Mouse (Mus musculus): ENCODE measurements around the gene Mlana. TPM values are rescaled to one million over a fixed set of nuclear protein-coding genes. Genes with fewer than 3 reads are reported as not detected.

Gene Mlana
- polyA plus RNA-seq, 1 experiment, result not detected

DNA sequence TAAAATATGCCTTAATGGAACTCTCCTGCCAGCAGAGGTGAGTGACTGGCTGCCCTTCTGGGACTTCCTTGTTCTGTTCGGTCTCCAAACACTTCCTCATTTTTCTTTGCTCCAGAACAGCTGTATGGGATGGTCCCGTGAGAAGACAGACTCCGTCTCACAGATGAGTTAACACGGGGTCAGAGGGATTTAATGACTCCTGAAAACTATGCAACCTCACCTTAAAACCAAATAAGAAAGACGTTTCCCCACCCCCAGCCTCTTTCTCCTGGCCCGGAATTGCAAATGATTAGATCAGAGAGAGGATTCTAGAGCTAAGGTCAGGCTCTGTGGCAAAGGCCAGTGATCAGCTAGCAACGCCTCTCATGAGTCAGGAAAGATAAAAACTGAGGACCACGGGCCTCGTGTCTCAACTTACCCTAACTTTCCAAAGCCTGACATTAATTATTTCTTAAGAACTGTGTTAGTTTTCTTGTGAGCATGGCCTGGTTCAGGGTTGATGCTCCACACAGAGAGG, 22.0 kb upstream of the Mlana start:
- peak; percentile 93 for DNase-seq (ENCODE audit: low read depth)

DNA sequence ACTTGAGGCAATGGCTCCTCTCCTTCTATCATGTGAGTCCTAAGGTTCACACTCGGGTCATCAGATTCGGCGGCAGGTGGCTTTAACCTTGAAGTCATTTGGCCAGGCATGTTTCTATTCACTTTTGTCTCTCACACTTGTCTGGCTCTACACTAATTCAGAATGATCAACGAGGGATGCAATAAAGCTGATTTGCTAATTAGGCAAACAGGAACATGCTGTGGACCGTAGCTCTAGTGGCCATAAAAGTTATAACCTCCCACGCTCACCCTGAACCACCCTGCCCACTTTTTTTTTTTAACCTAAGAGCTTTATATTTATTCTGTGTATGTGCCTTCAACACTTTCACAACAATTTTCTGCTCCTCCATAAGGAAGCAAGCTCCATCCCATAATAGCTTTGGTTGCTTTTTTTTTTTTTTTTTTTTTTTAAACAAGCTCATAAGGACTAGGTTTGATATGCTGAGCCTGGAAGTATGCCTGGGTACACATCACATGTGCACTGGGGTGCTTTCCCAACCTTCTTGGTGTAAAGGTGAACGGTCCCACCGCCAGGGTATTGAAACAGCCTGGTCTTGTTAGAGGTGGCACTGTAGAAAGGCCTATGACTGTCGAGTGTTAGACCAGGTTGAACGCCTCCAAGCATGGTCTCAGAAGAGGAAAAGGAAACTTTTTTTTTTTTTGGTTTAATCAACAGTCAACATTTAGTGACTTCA, 21.0 kb upstream of the Mlana start:
- DNase-seq (ENCODE audit: low read depth), result peak; percentile 97

DNA sequence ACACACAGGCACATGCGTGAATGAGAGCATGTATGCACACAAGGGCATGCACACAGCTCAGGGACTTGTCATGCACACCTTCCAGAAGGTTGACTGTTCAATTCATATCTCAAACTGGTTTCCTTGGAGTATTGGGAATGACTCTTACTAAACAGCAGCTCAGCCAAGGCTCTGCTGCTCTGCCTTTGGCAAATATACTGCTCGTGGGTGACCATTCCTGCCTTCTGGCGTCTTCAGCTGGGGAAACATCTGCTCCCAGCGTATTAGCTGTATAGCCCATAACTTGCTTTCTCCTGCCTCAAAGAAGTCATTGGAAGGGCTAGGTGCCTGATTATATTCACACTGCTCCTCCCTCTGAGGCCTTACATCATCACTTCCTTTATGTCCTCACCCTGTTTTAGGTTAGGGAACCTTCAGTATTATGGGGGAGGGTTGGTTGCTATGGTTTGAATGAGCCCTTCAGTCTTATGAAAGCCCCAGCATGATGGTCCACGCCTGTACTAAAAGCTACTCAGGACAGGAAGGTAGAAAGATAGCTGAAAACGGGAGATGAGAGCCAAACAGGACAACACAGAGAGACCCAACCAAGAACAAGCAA, 19.3 kb upstream of the Mlana start:
- no peak for DNase-seq (ENCODE audit: low read depth)

DNA sequence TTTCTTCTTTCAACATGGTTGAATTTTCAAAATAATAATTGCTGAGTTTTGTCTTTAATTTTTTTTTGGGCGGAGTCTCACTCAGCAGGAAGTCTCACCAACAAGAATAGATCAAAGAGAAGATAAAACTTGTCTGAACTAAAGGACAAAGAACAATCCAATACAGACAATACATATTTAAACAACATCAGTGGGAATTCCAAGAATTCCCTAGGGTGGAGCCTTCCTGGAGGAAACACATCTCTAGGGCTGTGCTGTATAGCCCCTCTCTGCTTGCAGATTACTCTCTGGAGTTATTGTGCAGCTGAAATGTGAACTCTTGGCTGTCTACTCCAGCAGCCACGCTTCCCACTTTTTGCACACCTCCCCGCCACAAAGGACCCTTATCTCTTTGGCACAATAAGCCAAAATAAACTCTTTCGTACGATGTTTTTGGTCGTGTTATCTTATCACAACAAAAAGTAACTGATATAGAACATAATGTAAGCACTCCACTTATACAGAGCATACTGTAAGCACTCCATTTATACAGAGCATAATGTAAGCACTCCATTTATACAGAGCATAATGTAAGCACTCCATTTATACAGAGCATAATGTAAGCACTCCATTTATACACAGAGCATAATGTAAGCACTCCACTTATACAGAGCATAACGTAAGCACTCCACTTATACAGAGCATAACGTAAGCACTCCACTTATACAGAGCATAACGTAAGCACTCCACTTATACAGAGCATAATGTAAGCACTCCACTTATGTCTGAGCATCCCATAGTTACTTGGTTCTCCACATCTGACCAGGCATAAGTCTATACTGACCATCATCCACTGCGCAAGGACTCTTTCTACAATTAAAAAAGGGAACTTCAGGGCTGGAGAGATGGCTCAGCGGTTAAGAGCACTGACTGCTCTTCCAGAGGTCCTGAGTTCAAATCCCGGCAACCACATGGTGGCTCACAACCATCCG, 17.2 kb upstream of the Mlana start:
- no peak for DNase-seq (ENCODE audit: low read depth)

DNA sequence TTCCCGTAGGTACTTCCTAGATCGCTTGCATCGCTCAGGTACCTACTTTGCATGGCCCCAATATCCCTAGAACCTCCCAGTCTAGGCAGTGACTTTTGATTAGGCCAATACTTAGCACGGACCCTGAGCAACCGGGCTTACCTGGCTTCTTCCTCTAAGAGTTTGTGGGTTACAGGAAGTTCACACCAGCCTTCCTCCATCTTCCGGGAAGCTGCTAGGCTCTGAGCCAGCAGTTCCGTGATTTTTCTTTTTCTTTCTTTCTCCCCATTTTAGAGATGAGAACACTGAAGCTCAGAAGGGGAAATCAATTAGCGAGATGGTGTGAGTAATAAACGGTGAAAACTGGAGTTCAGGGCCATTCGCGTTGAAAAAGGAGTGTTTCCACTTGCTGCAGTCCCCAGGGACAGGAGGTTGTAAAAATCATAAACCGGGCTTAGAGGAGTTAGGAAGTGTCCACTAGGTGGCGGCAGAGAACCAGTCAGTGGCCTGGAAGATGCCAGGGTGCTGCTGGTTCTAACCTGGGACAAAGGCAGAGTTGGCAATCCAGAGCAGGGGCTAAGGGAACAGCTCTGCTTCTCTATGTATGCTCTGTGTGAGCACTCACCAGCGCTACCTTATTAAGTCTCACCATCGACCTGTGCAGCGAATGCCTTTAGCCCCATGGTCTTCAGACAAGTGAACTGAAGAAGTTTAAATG, 13.6 kb upstream of the Mlana start:
- no peak for DNase-seq (ENCODE audit: low read depth)

DNA sequence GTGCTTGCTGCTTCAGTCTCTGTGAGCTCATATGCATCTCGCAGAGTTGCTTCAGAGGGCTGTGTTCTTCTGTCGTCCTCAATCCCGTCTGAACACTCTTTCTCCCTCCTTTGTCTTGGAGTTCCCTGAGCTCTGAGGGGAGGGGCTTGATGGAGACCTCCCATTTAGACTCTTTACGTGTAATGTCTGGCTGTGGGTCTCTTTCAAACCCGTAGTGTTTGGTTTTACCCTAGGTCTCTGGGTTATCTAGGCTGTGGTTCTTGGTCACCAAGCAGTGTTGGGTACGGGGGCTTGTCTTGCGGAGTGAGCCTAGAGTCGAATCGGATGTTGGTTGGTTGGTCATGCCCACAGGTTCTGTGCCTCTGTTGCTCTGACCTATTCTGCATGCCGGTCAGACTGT, 2.6 kb upstream of the Mlana start:
- no peak for DNase-seq (ENCODE audit: low read depth)

DNA sequence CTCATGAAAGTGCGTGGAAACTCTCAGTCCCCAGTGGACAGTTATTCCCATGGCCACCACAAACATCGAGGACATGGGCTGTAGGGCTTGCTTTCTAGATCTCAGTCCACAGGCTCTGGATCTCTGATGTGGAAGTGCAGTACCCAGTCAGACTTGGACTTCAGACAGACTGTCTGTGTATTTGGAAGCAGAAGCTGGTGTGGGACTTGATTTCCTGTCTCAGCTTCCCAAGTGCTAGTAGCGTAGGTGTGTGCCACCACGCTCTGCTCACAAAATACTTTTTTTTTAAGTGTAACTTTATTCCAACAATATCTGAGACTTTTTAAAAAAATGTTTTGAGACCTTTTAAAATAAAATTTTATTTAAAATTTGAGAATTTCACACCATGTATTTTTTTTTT, 1.3 kb upstream of the Mlana start:
- no peak for DNase-seq (ENCODE audit: low read depth)

DNA sequence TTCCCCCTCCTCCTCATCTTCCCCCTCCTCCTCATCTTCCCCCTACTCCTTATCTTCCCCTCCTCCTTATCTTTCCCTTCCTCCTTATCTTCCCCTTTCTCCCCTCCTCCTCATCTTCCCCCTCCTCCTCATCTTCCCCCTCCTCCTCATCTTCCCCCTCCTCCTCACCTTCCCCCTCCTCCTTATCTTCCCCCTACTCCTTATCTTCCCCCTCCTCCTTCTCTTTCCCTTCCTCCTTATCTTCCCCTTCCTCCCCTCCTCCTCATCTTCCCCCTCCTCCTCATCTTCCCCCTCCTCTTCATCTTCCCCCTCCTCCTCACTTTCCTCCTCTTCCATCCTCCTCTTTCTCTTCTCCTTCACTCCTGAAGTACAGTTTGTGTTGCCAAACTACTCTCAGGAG, 784 bp upstream of the Mlana start:
- DNase-seq (ENCODE audit: low read depth), result no peak

DNA sequence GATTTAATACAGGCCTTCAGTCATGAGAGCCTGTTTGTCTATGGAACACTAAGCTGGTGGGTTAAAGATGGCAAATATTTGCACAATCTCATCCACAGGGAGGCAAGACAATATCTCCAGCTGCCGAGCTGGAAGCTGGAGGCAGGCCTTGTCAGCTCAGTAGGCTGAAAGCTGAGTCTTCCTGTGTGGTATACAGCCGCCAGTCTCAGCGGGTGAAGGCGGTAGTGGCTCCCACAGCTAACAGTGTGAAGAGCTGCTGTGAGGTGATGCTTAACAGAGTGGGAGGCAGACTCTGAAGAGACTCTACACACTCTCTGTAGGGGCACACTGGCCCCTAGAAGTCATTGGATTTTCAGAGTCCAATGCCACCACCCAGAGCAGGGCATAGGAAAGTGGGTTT, 4.1 kb downstream of the Mlana start:
- DNase-seq (ENCODE audit: low read depth), result no peak

DNA sequence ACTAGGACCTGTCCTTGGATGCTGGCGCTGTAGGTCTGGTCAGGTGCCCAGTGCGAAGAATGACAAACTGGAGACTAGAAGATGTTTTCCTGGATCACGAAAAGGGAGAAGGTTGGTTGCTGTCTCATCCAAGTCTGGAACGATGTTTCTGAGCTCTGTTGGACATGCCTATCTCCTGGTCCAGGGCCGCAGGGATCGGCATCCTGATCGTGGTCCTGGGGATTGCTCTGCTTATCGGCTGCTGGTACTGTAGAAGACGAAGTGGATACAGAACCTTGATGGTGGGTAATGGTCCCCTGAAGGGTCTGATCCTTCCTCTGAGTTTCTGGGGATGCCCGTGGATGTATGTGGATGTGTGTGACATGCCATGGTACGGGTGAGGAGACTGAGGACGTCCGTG, 6.8 kb downstream of the Mlana start:
- no peak for DNase-seq (ENCODE audit: low read depth)

DNA sequence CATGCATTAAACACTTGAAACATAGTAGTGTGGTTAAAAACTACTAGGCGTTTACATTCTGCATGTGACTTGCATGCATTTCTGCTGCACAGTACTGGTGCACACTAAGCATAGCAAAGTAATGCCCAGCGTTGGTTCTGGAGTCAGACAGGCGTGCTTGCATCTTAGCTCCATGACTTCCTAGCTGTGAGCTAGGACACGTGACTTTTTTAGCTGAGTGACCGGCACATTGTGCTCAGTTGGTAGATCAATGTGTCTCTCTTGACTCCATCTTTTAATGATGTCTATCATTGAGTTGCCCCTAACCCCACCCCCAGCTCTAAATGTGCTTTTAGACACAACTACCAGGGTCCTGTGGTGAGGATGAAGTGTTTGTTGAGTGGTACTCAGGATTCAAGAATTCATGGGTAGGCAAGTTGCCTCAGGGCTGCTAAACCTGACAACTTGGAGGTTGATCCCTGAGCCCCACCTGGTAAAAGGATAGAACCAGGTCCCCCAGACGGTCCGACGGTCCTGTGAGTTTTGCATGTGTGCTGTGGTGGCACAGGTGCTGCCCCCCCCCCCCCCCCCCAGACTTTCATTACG, 9.8 kb downstream of the Mlana start:
- DNase-seq (ENCODE audit: low read depth), result no peak

DNA sequence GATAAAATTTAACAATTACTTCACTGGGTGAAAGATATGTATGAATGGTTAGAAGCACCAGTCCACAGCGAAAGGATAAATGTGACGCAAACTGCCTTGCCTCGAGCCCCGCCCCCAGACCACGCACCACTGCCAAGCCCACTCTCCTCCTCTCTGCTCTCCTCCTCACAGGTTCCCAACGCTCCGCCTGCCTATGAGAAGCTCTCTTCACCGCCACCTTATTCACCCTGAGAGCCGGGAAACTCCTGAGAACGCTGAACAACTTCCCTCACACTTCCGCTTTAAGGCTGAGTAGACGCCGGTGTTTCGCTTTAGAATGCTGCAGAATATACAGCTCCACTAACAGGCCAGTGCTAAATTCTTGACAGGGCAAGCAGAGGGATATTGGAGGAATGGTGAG, 10.4 kb downstream of the Mlana start:
- DNase-seq (ENCODE audit: low read depth), result no peak

DNA sequence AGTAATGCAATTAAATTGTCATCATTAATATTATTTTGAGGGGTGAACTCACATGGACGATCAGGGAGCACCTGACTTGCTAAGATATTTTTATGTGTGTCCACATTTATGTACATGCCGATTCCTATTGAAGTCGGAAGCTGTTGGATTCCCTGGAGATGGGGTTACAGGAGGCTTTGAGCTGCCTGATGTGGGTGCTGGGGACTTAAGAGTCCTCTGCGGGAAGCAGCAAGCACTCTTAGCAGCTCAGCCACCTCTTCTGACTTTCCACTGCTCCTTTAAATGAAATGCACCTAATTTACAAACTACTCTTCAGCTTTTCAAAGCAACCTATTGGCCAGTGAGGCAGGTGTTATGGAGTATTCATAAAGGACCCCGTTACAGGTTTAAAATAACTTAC, 10.8 kb downstream of the Mlana start:
- no peak for DNase-seq (ENCODE audit: low read depth)

DNA sequence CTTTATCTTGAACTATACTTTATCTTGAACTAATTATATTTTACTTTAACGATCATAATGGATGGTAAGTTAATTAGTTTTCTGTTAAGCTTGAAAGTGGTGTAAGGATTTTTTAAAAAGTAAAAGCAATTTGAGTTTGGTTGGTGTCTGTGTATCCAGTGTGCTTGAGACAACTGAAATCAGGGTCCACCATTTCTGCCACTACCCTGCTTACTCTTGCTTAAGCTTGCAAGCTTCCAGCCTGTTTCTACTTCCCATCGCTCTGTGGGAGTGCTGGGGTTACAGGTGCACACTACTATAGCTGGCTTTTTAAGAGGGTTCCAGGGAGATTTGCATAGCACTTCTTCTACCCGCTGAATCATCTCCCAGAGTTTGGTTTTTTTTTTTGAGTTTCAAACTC, 11.8 kb downstream of the Mlana start:
- no peak for DNase-seq (ENCODE audit: low read depth)

DNA sequence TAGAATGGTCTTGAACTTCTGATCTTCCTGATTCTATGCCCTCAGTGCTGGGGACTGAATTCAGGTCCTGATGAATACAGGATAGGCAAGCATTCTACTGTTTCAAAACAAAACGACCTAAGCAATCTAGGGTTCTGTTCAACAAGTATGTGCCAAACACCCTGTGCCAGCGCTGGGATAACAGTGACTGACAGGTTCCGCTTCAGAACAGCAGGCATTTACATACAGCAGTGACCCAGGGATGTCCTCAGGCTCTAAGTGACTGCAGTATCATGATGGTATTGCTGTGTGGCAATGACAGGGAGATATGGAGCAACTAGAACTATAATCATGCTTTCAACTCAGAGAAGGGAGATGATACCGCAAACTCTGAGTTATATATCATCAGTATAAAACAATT, 15.8 kb downstream of the Mlana start:
- peak; percentile 75 for DNase-seq (ENCODE audit: low read depth)

DNA sequence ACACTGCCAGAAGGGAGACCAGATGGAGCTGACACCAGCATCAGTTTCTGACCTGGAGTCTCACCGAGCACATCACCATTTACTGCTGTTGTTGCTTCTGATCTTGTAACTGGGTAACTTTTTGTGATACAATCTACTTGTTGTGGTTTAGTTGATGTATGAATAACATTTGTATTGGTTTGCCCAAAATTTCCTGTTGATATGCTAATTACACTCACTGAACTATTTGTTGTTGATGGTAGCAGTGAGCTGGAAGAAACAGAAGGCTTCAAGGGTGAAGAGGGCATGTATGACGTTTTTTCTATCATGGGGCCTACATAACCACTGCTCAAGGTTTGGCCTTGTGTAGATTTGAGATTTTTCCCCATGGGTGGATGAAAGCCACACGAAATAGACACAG, 20.2 kb downstream of the Mlana start:
- DNase-seq (ENCODE audit: low read depth), result no peak

DNA sequence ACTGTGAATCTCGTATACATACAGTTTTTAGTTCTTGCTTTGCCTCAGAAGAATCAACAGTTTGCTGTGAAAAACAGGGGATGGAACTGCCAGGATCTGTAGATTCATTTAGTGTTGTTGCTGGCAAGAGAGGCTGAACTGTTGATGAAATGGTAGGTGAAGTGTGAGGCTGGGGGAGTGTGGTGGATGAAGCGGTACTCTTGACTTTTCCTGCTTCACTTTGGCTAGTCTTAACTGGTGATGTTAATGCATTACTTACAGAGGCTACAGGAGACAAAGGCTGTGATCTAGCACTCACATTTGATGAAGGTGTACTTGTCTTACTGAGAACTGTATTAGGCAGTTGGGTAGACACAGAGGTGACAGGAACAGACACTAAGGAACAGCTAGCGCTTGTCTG, 20.9 kb downstream of the Mlana start:
- no peak for DNase-seq (ENCODE audit: low read depth)

DNA sequence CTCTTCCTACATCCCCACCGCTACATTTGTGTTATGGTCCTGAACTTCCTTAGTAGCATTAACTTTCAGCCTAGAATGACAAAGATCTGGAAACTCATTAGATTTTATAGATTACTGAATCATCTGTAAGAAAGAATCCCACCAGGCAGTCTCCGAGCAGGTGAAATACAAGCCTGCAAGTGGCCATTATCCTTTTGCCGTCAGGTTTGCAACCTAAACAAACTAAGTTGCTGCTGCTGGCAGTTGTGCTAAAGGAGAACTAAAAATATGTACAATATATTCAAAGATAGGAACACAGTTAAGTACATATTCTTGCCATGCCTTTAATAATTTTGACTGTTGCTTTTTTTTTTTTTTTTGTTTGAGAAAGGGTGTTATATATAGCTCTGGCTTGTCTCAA, 37.8 kb downstream of the Mlana start:
- no peak for DNase-seq (ENCODE audit: low read depth)

DNA sequence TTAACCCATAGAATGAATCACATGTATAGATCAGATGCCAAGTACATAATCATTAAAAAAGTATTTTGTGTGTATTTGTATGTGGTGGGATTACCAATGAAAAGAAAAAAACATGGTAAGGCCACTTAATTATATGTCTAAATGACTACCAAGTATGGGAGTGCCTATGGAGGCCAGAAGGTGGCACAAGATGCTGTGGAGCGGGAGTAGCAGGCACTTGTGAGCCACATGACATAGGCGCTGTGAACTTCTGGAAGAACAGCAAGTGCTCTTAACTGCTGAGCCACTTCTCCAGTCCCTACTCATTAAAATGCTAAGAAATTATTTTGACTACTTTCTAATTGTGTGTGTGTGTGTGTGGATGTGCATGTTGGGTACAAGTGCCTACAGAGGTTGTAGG, 42.0 kb downstream of the Mlana start:
- no peak for DNase-seq (ENCODE audit: low read depth)

DNA sequence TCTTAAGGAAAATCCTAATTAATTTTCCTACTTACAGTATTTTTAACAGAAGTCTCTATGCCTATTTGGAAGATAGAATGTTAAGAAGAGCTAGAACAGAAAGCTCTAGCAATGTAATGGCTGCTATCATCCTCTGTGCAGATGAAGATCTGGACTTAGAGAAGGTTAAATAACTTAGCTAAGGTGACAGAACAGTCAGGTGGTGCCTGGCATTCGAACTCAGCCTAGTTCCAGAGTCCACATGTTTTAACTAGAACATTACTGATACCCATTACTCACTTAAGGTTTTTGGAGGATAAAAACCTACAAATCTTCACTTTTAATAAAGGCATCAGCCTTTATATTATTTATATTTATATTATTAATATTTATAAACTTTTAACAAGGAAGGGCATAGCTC, 43.0 kb downstream of the Mlana start:
- DNase-seq (ENCODE audit: low read depth), result no peak

DNA sequence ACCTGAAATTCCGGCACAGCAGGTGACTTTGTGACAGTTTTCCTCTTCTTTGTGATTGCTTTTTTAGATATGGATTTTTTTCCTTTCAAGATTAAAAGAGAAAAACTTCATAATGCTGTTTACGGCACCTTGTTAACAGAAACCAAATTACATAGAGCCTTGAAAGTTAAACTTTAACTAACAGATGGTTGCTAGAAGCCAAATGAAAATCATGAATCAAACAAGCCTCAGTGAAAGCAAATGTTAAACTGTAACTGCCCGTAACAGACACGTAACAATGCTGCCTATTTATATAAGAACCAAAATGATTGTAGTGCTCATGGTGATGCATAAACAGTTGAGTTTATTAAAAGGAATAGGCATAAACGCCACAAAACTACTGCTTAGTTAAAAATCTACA, 45.9 kb downstream of the Mlana start:
- no peak for DNase-seq (ENCODE audit: low read depth)

DNA sequence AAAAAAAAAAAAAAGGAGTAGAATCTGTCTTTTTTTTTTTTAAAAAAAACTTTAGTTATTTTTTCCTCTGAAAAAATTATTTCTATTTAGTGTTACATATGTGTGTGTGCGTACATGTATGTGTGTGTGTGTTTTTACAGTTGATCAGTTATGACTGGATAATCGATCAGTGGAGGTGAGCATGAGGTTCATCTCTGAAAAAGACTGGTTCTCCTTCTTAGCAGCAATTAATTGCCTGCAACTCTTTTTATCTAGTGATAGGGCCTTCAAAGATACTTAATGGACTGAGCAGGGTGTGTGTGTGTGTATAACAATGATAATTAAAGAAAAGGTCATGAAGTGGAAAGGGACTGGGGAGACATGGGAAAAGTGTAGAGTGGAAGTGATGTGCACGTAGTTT, 53.4 kb downstream of the Mlana start:
- no peak for DNase-seq (ENCODE audit: low read depth)

Data from gonadal fat pad, adult 2 months (tissue).